Mouse (Mus musculus): ENCODE results near the gene Gpr61.

The Gpr61 gene

DNA sequence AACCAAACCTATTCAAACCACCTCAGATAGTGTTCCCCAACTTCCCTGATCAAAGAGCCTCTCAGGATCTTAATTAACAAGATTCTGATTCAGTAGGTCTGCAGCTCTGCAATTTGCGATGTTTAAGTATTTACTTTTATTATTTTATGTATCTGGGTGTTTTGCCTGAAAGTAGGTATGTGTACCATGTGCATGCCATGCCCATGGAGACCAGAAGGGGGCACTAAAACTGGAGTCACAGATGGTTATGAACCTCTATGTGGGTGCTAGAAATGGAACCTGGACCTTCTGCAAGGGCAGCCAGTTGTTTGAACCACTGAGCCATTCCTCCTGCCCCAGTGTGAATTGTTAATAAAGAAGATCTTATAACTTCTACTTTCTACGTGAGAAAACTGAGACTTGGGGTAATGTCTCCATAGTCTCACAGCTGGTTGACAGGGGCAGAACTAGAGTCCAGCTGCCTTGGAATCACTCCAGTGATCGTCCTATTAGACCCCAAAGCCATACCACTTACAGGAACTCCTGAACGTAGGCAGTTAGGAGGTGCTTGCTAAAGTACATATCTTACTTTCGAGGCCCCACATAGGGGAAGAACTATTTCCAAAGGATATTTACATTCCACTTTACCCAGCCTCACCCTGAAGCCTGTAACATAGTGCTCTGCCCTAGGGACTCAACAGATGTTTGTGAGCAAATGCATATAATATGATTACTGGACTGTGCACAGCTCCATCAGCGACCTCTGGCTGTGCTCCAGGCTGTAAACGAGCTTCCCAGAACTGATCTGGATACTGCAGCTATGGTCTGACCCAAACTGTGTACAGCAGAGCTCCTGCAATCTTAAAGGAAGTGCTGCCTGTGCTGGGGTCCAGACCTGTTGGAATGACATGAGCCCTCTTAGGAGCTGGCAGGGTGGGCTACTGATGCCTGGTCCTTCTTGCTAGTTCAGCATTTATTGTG lies 24.4 kb upstream of the Gpr61 start:
- DNase-seq (ENCODE audit: low spot score) = no peak

DNA sequence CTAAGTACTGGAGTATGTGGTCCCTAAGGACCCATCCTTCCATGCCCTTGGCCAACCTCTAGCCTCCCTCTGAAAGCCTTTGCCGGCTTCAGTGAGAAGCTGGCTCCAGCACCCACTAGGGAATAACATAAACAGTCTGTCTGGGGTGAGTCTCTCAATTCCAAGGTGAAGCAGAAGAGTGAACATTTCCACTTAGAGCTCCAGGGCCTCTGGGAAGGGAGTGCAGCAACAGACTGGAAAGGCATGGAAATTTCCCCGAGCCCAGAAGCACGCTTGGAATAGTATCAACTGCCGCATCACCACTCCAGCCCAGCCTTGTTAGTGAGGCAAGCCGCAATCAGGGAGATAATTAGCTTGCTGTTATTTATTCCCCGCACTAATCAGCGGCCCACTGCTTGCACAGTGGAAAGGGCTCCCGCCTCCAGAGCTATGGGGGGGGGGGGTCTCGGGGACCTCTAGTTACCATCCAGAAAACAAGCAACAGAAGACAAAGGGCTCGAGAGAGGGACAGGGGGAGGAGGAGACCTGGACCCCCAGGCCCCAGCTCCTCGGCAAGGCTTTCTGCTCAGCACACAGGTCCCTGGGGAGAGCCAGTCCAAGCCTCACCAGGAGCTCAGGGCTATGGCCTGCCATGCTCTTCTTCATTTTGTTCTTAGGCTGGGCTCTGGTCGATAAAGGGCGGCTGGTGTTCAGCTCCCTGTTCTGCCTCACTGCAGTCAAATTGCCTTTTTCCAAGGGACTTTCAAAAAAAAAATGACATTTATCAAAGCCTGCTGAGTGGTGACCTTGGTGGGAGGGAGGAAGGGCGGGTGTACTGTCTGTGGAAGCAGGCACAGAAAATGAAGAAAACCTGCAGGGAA lies 20.2 kb upstream of the Gpr61 start:
- DNase-seq (ENCODE audit: low spot score) = no peak

DNA sequence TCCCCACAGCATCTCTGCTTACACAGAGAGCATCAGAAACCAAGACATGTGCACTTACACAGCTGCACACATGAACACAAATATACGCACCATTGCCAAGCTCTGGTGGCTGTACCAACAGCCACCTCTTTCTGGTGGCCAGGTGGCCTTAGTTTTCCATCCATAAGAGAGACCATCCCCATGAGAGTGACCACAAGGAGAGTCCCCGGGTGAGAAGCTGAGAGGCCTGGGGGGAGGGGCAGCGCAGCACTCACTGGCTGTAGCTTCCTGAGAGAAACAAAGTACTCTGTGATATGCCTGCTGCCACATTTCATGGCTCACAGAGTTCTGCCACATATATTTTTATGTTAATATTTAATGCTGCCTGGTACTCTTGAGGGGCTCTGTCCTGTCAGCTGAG lies 14.5 kb upstream of the Gpr61 start:
- no peak for DNase-seq (ENCODE audit: low spot score)

DNA sequence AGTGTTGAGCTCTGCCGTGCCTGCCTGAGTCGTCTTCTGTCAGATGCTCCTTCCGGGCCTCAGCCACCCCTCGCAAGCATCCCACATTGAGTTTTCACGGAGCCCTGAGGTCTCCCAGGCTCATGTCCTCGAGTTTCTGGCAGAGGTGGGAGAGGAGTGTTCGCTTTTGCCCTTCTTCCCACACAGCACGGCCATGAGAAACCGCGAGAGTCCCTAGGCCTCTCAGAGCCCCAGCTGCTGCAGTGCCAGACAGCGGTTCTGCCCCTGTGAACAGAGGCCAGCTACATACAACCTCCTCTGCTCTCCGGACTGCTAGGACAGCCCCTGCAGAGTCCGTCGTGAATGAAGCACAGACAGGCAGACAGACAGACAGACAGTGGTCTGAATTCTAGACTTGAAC lies 12.8 kb upstream of the Gpr61 start:
- DNase-seq (ENCODE audit: low spot score) = no peak

DNA sequence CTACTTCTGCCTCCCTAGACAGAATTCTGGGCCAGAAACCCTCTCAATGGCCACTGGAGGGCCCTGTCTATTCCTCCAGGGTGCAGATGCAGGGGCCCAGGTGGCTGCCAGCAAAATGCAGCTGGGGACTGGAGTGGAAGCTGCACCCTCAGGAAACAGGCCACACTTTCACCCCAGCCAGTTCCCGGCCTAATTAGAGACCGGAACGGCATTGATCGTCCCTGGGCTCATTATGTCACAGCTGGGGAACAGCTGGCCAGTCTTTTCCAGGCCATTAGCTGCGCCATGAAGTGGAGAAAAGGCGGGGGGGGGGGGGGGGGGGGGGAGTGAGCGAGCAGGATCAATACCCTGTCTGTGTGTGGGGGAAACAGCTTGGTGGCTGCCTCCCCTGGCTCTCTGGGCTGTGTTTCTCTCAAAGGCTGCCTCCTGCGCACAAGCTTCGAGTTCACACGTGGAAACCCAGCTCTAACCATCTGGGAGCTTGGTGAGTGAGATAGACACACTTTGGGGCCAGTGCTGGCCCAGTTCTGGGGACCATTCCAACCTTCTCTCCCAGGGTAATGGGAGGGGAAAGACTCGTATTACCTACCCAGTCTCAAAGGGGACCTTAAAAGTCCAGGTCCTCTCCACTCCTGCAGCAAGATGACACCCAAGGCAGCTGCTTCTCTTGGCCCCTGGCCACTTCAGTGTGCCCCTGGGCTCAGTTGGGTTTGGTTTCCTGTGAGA lies 12.0 kb upstream of the Gpr61 start:
- DNase-seq (ENCODE audit: low spot score) = no peak

DNA sequence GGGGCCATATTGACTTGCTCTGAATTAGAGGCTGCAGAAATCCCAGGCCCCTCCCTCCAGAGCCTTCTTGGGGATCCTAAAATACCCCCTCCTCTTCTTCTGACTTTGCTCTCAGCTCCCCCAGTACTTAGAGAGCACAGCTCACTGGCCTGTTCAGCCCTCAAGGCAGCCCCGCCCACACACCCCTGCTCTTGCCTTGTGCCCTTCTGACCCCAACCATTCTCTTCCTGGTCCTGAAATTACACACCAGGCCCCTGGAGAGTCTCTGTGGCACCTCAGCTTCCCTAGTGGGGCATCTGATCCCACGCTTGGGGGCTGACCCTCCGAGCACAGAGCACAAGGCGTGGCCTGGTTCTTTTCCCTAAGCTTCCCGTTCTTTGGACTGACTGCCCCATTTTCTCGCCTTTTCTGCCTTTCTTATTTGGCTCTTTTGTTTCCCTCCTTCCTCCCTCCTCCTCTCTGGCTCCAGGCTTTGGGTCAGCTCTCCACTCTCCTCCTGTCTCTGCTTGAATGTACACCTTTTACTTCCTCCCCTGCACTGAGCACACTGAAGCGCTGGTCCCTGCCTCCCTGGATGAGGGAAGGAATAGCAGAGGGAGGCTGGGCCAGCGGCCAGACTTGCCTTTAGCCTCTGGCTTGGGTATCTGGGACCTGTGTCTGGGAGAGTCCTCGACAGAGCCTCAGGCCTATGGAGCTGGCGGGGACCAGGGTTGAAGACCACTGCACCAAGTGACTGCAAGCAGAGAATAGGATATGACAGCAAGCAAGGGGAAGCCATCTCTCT lies 11.0 kb upstream of the Gpr61 start:
- DNase-seq (ENCODE audit: low spot score) = no peak

DNA sequence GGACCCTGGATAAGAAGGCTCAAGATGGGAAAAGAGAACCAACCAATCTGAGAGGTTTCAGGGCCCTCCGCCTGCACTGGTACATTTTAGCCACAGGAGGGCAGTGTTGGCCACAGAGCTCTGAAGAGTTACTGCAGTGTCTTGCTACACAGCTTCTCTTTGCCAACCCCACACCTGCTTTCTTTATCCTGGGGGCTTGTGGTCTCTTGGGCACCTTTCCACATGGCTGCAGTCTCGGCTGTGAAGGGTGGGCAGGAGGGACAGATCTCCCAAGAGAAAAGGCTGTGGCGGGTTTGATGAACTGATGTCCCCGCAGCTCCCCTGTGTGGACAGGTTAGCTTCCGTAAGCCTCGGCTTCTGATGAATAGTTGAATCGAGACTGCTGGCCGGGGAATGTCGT lies 10.1 kb upstream of the Gpr61 start:
- DNase-seq (ENCODE audit: low spot score) = no peak

DNA sequence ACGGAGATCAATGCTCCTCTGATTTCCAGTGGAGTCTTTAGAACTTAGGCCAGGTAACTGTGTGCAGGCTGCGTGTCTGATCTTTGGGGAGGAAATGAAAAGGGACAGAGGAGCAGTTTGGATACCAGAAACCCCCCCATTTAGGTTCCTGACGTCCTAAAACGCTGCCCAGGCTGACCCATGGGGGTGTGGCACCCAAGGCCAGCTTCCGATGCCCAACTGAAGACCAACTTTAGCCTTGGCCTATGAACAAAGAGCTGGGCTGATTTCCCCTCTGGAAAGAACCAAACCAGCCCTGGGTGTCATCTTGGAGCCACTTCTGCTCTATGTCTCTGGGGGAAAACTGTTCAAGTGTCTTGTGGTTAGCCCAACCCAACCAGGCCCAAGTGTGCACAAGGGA lies 9.4 kb upstream of the Gpr61 start:
- DNase-seq (ENCODE audit: low spot score) = no peak

DNA sequence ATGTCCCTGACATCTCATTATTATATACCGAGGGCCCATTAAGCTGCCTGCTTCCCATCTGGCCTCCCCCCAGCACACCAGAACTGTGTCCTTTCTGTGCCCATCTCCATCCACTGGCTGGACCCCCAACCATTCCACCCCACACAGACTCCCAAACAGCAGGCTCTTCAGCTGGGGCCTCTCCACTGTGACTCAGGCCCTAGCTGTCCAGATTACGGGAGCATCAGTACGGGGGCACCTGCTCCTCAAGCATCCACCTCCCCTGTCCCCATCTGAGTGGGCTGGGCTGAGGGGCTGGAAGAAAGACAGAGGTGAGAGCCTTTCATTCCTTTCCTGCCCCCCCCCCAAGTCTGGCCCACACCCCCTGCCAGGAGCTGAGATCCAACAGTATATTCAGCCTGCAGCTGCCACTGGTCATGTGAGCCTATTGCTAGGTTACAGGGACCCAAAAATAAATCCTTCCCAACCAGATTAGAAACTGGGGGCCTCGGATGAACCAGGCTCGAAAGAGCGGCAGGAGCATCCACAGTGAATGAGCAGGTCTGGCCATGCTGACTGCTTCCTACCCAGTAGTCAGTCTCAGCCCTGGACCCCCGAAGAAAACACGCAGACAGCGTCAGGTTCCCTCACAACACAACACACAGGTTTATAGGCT lies 3.8 kb upstream of the Gpr61 start:
- DNase-seq (ENCODE audit: low spot score) = no peak

DNA sequence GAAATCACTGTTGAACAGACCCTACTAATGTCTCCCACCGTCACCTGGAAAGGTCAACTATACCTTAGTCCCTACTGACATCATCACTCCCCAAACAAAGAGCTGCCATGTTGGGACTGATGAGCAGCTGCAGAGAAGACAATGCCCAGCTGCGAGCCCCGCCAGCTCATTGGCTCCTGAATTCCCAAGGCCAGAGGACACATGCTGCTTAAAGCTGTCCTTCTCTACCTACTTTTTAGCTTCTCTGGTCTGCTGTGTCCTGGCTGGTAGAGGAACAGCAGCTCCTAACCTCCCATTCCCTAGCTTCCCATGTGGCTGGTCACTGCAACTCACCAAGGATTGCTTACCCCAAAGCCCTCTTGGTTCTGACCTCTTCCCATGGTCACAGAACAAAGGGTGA lies 2.4 kb downstream of the Gpr61 start:
- DNase-seq (ENCODE audit: low spot score) = no peak

DNA sequence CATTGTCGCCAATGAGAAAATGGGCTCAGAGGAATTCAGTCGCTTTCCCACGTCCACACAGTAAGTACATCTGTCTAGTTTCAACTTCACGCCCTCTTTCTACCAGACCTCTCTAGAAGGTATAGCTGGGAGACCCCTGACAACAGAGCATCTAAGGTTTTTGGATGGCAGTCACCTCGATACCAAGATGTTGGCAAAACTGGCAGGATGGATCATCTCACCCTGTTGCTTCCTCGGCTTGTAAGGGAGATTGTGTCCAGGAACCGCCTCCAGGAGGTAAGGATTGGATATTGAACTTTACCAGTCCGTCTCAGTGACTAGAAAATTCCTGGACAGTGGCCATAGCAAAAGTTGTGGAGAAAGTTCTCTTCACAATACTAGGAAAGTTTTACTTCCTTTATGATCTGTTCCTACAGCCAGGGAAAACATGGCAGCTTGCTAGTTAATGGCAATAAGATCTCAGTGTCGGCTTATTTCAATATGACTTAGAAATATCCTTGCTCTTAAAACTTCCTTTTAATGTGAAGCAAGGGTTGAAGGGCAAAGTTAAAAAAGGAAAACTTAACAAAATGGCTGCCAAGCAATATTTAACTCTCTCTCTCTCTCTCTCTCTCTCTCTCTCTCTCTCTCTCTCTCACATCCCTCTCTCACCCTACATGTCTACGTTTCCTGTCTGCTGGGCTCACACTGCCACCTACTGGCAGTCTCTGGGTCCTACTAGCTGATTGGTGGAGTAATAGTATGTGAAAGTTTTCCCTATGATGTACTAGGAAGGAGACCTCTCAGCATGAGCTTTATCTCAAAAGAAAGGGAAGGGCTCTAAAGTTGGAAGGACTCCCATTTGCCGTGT lies 7.1 kb downstream of the Gpr61 start:
- peak; percentile 78 for DNase-seq (ENCODE audit: low spot score)

DNA sequence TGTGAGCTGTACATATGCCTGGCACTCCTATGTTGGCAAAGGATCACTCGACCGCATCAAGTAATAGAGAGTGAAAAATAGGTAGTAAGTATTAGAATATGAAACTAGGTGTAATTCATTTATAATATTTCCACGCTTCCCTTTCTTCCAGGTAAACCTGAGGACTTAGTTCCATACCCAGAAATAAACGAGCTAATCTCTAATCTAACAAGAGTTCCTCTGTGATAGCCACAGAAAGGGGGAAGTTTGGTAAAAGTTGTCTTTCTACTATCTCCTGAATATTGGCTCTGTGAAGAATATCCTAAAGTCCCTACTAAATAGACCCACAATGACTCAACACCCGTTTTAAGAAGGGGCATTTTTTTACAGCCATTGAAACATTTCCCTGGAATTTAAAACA lies 8.0 kb downstream of the Gpr61 start:
- DNase-seq (ENCODE audit: low spot score) = no peak

DNA sequence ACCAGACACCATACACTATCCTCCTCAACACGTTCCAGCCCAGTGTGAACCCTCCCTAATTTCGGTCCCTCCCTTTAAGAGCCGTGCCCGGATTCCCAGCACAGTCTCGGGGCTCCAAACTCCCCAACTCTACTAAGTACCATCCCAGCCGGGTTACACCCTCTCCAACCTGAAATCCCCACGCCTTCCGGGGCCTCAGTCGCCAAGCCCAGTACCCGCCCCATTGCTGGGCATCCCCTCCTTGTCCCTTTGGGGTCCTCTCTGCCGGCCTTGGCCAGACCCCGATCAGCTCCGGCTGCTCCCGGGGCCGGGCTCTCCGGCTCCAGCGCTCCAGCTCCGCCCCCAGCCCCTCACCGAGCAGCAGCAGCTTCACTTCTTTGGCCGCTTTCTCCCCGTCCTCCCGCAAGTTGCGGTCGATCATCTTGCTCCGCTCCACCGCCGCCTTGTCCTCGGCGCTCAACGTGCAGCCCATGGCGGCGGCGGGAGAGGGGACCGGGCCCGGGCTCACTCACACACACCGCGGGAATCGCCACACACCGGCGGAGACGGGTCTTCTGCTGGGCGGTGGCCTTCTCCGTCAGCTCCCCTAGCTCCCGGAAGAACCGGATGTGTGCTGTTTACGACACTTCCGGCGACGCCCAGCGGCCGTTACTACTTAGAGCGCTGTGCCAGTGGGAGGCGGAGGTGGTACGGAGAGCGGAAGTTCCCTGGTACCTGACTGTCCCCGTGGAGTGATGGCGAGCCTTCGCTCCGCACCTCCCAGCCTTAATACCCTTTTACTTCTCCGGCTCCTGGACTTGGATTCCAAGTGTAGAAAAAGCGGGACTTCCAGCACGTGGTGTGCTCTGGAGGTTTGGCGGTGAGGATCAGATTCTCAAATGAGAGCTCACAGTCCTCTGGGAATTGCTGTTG lies 8.9 kb downstream of the Gpr61 start, which contains the start of gene Gnai3:
Gene Gnai3 (minus strand): TSS at position 613 of the 912 bp plus-strand sequence.
- DNase-seq (ENCODE audit: low spot score) = peak; percentile 77

DNA sequence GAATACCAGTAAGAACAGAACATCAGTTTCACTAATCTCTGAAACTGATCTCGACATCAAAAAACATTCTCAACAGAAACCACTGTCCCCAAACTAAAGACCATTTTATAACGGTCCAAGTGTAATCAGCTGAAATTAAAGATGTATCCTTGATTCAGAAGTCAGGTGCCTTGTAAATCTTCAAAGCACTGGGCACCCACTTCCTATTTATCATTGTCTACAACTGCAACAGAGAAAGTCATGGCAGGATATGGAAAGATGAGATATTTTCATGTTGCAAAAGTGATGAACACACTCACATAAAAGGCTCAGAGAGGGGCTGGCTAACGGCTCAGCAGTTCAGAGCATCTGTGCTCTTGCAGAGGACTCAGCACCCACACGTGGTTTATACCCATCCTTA lies 13.9 kb downstream of the Gpr61 start:
- DNase-seq (ENCODE audit: low spot score) = no peak

DNA sequence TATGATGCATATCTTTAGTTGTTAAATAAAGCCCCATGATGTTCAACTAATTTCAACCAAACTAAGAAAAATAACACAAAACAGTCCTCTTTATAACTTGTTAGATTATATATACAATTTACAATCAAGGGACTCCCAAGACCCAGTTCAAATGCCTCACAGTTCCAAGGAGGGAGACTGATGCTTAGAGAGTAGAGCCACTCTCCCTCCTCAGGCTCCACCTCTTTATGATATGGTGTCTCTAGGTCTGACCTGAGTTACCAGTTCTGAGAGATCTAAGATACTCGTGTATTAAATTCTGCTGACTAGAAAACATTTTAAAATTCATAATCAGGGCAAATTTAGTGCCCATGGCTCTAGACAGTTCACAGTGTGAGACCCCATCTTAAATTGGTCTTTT lies 15.6 kb downstream of the Gpr61 start:
- DNase-seq (ENCODE audit: low spot score) = no peak

DNA sequence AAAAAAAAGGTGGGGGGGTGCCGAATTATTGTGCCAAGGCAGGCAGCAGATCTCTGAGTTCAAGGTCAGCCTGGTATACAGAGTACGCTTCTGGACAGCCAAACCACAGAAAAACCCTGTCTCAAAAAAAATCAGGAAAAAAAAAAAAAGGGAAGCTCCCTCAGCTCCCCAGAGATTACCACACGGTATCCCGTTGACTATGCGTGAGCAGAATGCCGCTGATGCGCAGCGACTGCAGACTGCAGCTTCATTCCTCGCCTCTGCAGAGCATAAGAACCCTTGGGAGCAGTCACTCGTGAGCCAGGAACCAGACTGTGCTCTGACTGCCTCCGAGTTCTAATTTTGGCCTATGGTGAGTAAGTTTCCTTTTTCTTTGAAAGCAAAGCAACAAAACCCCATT lies 20.0 kb downstream of the Gpr61 start:
- no peak for DNase-seq (ENCODE audit: low spot score)

DNA sequence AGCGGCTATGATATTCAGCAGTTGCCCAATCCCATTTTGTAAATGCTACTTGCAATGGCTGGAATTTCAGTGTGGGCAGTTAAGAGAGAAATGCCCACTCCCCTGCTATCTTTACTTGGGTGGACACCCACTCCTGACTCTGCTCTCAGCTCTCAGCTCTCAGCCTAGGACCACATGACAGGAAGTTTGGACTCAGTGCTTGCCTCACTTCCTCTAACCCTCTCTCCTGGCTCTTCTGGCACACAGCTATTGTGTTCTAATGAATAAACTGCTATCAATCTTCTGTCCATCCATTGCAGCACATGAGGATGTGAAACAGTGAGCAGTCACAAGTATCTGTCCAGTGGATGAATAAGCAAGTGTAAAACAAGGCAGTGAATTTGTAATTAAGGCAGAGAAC lies 22.2 kb downstream of the Gpr61 start:
- DNase-seq (ENCODE audit: low spot score) = no peak

DNA sequence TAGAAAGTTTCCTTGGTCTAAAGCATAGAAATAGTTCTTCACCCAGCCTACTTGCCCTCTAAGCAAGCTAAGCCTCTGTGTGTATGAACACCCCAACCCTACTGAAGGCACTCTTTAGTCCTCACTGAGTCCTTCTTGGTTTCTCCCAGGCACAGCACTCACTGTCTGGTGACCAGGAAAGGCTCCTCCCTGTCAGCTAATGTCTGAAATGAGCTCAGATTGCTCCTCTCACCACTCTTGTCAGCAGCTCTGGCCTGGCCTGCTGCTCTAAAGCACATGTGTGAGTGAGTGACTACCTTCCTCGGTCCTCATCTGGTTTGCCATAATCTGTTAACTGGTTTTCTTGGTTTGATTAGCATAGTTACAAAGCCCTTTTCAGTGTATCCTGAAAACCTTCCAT lies 22.9 kb downstream of the Gpr61 start:
- DNase-seq (ENCODE audit: low spot score) = no peak

DNA sequence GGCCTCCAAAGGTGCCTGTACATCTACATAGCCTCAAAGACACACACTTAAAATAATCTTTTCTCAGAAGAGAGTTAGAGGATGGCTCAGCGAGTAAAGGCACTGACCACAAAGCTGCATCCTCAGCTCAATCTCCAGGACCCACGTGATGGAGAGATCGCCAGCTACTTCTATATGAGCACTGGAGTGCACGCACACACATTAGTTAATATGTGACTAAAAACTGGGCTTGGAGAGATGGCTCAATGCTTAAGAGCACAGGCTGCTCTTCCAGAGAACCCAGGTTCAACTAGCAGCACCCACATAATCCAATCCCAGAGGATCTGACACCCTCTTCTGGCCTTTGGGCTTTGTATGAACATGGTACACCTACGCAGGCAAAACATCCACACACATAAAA lies 23.5 kb downstream of the Gpr61 start:
- DNase-seq (ENCODE audit: low spot score) = no peak

Measured in ovary, postnatal 10 days (tissue).